Mouse (Mus musculus): ENCODE measurements at regions not wholly inside any gene's neighbourhood (a gene's known extent, or its start where the extent isn't known, plus 50 kb on each side); places are given as distances from the start of the nearest gene placed in this dataset.

GRCm38 (mm10) chr19:21012391-21012790 lies 58.4 kb upstream of the Tmc1 start:
- DNase-seq (ENCODE audit: low spot score in 2 of 2): no peak

DNA sequence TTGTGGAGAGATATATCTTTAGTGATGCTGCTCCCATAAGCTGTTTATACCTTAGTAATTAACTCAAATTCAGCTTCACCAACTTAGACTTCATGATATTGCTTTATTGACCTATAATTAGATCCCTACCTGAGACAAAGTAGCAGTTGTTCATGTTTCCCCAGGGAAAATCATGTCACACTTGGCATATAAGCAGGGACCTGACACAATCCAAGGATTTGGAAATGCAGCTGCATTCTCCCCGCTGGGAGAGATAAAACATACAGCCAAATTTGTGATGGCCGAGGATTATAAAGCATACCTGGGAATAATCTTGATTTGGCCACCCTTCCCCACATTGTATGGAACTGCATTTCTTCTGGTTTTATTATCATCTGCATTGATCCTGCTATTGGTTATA lies 55.6 kb upstream of the Tmc1 start:
- no peak for DNase-seq (ENCODE audit: low spot score in 2 of 2)

DNA sequence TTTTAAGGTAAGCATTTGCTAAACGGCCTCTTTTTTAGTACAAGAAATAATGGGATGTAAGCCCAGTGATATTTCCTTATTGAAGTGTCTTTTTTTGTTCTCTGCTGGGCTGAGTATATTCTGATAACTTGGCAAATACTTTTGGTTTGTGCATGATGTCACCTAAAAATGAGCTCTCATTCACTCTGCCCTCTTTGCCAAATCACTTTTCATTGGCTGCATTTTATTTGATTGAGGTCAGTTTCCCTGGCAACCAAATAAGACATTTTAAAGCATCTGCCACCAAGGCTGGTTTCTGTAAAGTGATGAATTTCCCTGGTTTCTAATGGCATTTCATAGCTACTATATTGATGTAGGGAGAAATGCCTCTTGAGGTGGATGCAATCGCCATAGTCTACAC lies 50.4 kb upstream of the Tmc1 start:
- DNase-seq (ENCODE audit: low spot score in 2 of 2): no peak

Data from spleen, postnatal 4 days (tissue).